Mouse (Mus musculus) kidney, postnatal 4 days (tissue): ENCODE measurements around the gene Ccdc177.

Experiments
- DNase-seq, 2 experiments: peaks; one replicate each; pipeline ENCODE4 v3.0.0; 2021; ENCODE audit warnings: mixed read lengths in 2 of 2

The Ccdc177 gene

GRCm38 (mm10) chr12:80783889-80784288, 23.4 kb upstream of the Ccdc177 start:
- no peak for DNase-seq

GRCm38 (mm10) chr12:80782892-80783291, 22.4 kb upstream of the Ccdc177 start:
- no peak for DNase-seq

DNA sequence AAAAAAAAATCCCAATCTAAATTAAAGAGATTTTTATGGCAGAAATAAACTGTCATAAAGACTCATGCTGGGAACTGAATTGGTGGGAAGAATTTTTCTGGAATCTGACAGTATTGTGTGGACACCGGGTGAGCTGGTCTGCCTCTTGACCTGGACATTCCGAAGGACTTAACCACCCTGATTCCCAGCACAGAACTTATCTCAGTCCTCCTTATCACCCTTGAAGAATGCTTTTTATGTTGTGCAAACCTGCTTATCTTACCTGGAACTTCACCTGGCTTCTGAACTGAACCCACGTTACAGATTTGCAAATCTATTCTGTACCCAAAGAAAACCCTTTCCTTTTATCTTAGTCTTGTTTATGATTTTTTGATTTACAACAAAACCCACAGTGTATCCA, 21.7 kb upstream of the Ccdc177 start:
- no peak for DNase-seq

GRCm38 (mm10) chr12:80779760-80780159, 19.3 kb upstream of the Ccdc177 start:
- no peak for DNase-seq

DNA sequence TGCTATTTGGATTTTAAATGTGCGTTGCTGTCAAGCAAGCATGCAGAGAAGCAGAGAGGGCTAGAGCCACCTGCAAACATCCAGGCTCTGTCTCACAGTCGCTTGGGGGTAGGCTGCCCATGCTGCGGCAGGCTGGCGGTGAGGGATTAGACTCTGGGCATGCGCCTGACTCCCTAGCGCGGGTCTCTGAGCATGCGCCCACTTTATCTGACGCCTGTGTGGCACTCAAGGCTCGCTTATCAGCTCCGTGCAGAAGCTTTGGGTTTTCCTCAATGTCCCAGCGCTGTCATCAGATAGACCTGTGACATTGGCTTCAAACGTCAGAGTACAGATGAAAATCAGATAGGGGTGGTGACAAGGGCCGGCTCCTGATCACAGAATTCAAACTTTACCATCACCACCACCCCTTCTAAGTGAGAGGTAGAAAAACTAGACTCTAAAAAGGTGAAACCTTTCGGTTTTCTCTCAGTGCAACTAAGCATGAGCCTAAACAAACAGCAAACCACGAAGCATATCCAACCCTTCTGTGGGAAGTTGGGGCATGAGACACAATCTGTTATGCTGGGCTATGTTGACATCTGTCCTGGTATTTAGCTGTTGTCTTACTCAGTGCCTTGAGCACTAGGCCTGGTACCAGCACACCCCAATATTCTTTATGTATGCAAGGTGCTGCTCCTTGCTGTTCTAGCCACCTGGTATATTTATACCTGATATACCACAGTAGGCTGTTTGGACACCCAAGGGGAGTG, 17.9 kb upstream of the Ccdc177 start:
- DNase-seq = no peak

GRCm38 (mm10) chr12:80776046-80776634, 15.7 kb upstream of the Ccdc177 start:
- no peak for DNase-seq

DNA sequence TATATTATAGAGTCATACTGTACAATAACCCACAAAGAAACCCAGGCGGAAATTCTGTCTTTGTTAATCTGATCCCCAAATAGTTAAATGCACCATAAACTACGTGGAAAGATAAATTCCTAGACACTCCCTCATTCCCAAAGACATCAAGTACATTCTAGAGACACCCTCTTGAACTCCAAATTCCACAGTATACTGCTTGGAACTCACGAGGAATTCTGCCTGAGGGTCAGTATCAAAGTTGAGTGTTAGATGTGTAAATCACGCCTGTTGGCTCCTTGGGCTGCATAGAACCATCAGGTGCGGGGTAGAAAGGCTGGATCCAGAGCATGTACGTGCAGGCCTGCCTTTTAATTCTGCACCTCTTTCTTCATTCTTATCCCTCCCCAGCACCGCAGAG, 14.3 kb upstream of the Ccdc177 start:
- DNase-seq = no peak

DNA sequence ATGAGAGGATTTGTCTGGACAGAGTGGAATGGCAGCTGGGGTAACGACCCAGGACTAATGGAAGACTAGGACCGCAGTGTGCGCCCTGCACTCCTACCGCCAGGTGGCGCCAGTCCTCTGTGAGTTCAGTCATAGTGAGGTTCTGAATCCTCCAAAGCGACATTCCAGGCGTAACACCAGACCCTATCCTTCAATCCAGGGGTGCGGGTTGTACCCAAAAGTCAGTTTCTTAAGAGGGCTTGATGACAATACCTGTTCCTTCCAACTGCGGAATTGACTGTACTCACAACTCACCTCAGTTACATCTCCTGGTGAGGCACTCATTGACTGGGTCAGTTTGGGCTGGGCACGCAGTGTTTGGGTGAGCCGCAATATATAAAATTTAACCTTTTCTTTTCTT, 9.2 kb upstream of the Ccdc177 start:
- DNase-seq = peak; percentile 89 to 91

GRCm38 (mm10) chr12:80764116-80764515, 3.6 kb upstream of the Ccdc177 start:
- no peak for DNase-seq

- DNase-seq = no peak
Measured at GRCm38 (mm10) chr12:80762982-80763381, 2.5 kb upstream of the Ccdc177 start.

- DNase-seq = peak; percentile 25 to 27
Measured at GRCm38 (mm10) chr12:80759713-80760395, 633 bp downstream of the Ccdc177 start.

- DNase-seq = no peak
Measured at GRCm38 (mm10) chr12:80759387-80759712, 1.1 kb downstream of the Ccdc177 start.

- peak in 1 of 2 experiments; percentile 51 for DNase-seq
Measured at GRCm38 (mm10) chr12:80758559-80759386, 1.7 kb downstream of the Ccdc177 start.

DNA sequence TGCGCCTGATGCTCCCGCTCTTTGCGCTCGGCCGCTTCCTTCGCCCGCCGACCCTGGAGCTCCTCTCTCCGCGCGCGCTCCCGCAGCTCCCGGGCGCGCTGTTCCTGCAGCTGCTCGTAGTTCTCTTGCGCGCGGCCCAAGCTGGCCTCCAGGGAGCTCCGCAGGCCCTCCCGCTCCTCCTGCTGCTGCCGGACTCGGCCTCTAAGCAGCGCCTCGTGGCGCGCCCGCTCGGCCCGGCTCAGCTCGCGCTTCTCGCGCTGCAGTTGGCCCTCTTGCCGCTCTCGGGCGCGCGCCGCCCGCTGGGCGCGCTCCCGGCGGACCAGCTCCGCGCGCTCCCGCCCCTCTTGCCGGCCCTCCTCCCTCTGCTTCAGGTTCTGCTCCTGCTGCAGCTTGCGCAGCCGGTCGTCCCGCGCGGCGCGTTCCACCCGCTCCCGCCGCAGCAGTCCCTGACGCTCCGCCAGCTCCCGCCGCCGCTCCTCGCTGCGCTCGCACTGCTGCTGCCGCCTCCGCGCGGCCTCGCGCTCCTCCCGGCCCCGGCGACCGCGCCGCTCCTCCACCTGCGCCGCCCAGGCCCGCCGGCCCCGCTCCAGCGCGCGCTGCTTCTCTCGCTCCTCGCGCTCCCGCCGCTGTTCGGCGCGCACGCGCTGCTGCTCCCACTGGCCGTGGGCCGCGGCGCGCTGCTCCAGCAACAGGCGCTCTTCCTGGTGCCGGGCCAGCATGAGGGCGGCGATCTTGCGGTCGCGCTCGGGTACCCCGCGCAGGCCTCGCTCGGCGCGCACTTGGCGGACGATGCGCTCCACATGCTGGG, 2.5 kb downstream of the Ccdc177 start:
- DNase-seq = peak; percentile 81 to 89

- no peak for DNase-seq
Measured at GRCm38 (mm10) chr12:80751556-80751955, 8.9 kb downstream of the Ccdc177 start.

DNA sequence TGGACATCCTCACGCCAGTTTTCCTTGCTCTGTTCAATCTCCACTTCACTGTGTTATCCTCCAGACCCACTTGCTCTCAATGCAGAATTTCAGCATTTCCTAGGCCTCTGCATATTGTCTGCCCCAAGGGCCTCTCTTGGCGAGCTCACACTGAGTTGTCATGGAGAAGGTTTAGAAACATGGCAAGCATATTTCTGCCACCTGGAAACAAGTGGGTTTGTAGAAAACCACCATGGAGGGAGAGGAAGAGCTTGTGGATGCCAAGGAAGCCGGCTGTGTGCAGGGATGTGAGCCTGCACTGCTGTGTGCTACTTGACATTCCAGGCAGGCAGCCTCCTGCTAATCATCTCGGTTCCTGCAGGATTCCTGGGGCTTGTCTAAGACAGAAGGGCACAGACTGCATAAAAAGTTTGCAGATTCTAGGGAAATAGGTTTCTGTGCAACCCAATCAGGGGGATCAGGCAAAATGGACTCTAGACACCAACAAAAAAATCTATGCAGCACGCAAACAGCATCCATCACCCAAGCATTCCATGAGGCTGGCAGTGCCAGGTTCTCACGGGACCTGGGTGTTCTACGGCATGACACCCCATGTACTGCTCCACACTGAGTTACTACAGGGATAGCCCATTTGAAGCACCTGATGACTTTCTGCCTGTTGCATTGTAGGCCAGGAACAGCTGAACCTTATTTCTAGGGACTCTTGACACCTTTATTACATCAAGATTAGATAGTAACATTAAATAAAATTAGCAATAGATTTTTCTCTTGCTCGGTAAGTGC, 14.3 kb downstream of the Ccdc177 start:
- no peak for DNase-seq

- no peak for DNase-seq
Measured at GRCm38 (mm10) chr12:80744614-80745013, 15.9 kb downstream of the Ccdc177 start.

DNA sequence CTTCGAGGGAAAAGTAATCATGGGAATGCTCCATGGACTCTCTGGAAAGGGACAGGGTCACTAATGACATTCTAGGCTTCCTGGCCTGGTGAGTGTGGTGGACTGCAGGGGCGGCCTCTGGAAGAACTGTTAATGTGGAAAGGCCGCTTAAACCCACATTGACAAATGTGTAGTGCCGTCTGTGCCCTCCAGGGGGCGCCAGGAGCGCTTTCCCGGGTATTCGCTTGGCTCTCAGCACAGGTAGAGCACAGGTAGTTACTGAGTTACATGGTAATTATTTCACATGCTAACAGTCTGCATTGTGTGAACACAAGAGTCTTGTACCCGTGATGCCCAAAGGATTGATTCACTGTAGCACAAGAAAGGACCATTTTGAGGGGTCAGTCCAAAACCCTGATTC, 21.0 kb downstream of the Ccdc177 start:
- DNase-seq = peak; percentile 62 to 67

DNA sequence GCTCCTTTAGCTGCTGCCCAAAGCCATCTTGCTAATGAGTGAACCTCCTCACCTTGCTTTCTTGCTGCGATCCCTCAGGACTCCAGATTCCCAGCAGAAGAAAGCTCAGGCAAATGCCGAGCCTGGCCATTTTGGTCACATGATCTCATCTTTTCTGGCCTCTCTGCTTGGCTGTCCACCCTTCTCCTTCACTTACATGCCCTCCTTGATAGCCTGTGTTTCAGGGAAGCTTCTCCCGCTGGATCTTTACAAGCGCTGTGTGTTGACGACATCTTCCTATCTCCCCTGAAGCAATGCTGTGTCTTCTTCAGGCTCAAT, 23.2 kb downstream of the Ccdc177 start:
- no peak for DNase-seq

GRCm38 (mm10) chr12:80736464-80737282, 23.8 kb downstream of the Ccdc177 start:
- DNase-seq = peak; percentile 42 to 59
